Mouse (Mus musculus) thymus, adult 2 months (tissue): Measurements from ENCODE around the gene Btbd19.

ENCODE experiments used
- CTCF ChIP-seq: fragments of 200-500 bp; IDR thresholded peaks from 2 replicates; pipeline ENCODE4 v1.5.1; 2012; ENCODE audit warnings: mild to moderate bottlenecking, control low read depth, low read length, moderate library complexity, borderline replicate concordance; ENCODE audit not compliant: control insufficient read depth, poor library complexity, insufficient read depth; ENCODE audit errors: extremely low read depth
- POLR2A ChIP-seq: fragments of 200-500 bp; IDR thresholded peaks from 2 replicates; pipeline ENCODE4 v1.6.1; 2012; ENCODE audit warnings: mild to moderate bottlenecking, low read length, control low read depth, moderate library complexity; ENCODE audit not compliant: control insufficient read depth, poor library complexity, insufficient read depth; ENCODE audit errors: extremely low read depth

- TF ChIP-seq CTCF = no peak
- TF ChIP-seq POLR2A = no peak
Observed at GRCm38 (mm10) chr4:117149291-117150211, 24.0 kb upstream of the Btbd19 start.
